Mouse (Mus musculus) bone marrow, adult 2 months (tissue): ENCODE data around the gene Dnmt1. TPM values are rescaled to one million over a fixed set of nuclear protein-coding genes. Genes with fewer than 3 reads are reported as not detected.

ENCODE experiments used
- H3K27ac ChIP-seq: fragments of 200-500 bp; 2 replicates; pipeline ENCODE4 v1.5.1; 2012; ENCODE audit warnings: low read depth, mild to moderate bottlenecking, control low read depth, inconsistent platforms, low read length; ENCODE audit not compliant: control insufficient read depth, poor library complexity, insufficient read depth
- H3K4me1 ChIP-seq: fragments of 200-500 bp; 2 replicates; pipeline ENCODE4 v1.6.1; 2011; ENCODE audit warnings: low read length; ENCODE audit not compliant: control insufficient read depth, insufficient read depth
- H3K4me3 ChIP-seq: fragments of 200-500 bp; replicated peaks from 2 replicates; pipeline ENCODE3; 2011; ENCODE audit warnings: mild to moderate bottlenecking, low read depth, low read length, control low read depth; ENCODE audit not compliant: control insufficient read depth
- CTCF ChIP-seq: fragments of 200-500 bp; IDR thresholded peaks from 2 replicates; pipeline ENCODE4 v1.5.1; 2011; ENCODE audit warnings: low read length, control low read depth; ENCODE audit not compliant: control insufficient read depth, insufficient read depth
- POLR2A ChIP-seq: fragments of 200-500 bp; IDR thresholded peaks from 2 replicates; pipeline ENCODE4 v1.6.1; 2011; ENCODE audit warnings: low read depth, mild to moderate bottlenecking, control low read depth, low read length, borderline replicate concordance; ENCODE audit not compliant: control insufficient read depth
- WGBS: fragments of 180-500 bp; shearing (Covaris S2); methylation state at CpG from one replicate; pipeline ENCODE4 v1.1.7; 2018; 5-methylcytosine and 5-hydroxymethylcytosine counted together
- polyA plus RNA-seq: library from polyadenylated mRNA; stranded (reverse); fragments of >200 nt; gene quantifications from 2 replicates; pipeline ENCODE4 v1.2.4, GENCODE M21; 2011; ENCODE audit warnings: low replicate concordance; ENCODE audit not compliant: missing spikeins, insufficient read depth, insufficient read length

Gene Dnmt1
- polyA plus RNA-seq, 1 experiment = 98.4 TPM

- no peak for TF ChIP-seq CTCF
- TF ChIP-seq POLR2A = no peak
- H3K4me1 ChIP-seq = no peaks in the 10 kb centered on the region; the same call in 1 of the 2 replicates
- WGBS = 19% methylated on average over 6 of the region's 6 CpGs
- H3K4me3 ChIP-seq = no peak overlapping the region
- H3K27ac ChIP-seq = no peak overlapping the region
Measured at GRCm38 (mm10) chr9:20973682-20974075, 14.0 kb upstream of the Dnmt1 start.

- H3K27ac ChIP-seq = no peak overlapping the region
- H3K4me3 ChIP-seq = no peak overlapping the region
- no peak for TF ChIP-seq POLR2A
- no peak for TF ChIP-seq CTCF
- WGBS = 74% methylated on average over 4 of the region's 4 CpGs
- H3K4me1 ChIP-seq = no peaks in the 10 kb centered on the region; the same call in 1 of the 2 replicates
Measured at GRCm38 (mm10) chr9:20973001-20973681, 13.5 kb upstream of the Dnmt1 start.

- H3K4me1 ChIP-seq = no peaks in the 10 kb centered on the region; the same call in 1 of the 2 replicates
- WGBS = 83% methylated on average over 28 of the region's 28 CpGs
Measured at GRCm38 (mm10) chr9:20972141-20972992, 12.7 kb upstream of the Dnmt1 start.

GRCm38 (mm10) chr9:20971751-20972140 is 12.1 kb upstream of the Dnmt1 start:
- WGBS = 90% methylated on average over 7 of the region's 7 CpGs
- Histone ChIP-seq H3K27ac (no peak overlapping the region), H3K4me3 (no peak overlapping the region), H3K4me1 (no peaks in the 10 kb centered on the region; the same call in 1 of the 2 replicates)
- no peak for TF ChIP-seq CTCF
- no peak for TF ChIP-seq POLR2A

More at GRCm38 (mm10) chr9:20972141-20972992, 12.7 kb upstream of the Dnmt1 start:
- TF ChIP-seq CTCF (no peak), POLR2A (no peak)
- H3K27ac ChIP-seq = no peak overlapping the region
- no peak overlapping the region for H3K4me3 ChIP-seq

GRCm38 (mm10) chr9:20966747-20967146 is 7.1 kb upstream of the Dnmt1 start:
- WGBS = 17% methylated on average over 5 of the region's 5 CpGs
- TF ChIP-seq CTCF (no peak), POLR2A (no peak)
- no peaks in the 10 kb centered on the region; the same call in 1 of the 2 replicates for H3K4me1 ChIP-seq
- no peak overlapping the region for H3K4me3 ChIP-seq
- peak overlapping the region; percentile 21; the same call in 1 of the 2 replicates for H3K27ac ChIP-seq

GRCm38 (mm10) chr9:20966008-20966407 is 6.3 kb upstream of the Dnmt1 start:
- WGBS = 43% methylated on average over 3 of the region's 3 CpGs
- TF ChIP-seq POLR2A (no peak), CTCF (no peak)
- Histone ChIP-seq H3K4me1 (peaks cover 1% of the 10 kb centered on the region; the same call in 1 of the 2 replicates), H3K27ac (no peak overlapping the region), H3K4me3 (no peak overlapping the region)

GRCm38 (mm10) chr9:20965606-20966005 is 5.9 kb upstream of the Dnmt1 start:
- H3K4me1 ChIP-seq = peaks cover 1% of the 10 kb centered on the region; the same call in 1 of the 2 replicates
- no peak overlapping the region for H3K27ac ChIP-seq
- no peak overlapping the region for H3K4me3 ChIP-seq
- 81% methylated on average over 4 of the region's 4 CpGs for WGBS
- TF ChIP-seq CTCF = no peak
- no peak for TF ChIP-seq POLR2A

GRCm38 (mm10) chr9:20961557-20961956 is 1.9 kb upstream of the Dnmt1 start:
- WGBS = 9% methylated on average over 9 of the region's 9 CpGs
- TF ChIP-seq CTCF (no peak), POLR2A (no peak)
- Histone ChIP-seq H3K4me3 (no peak overlapping the region), H3K4me1 (peaks cover 1% of the 10 kb centered on the region; the same call in 1 of the 2 replicates), H3K27ac (peak overlapping the region; percentile 46; the same call in 1 of the 2 replicates)
